In the genomic region with DNA sequence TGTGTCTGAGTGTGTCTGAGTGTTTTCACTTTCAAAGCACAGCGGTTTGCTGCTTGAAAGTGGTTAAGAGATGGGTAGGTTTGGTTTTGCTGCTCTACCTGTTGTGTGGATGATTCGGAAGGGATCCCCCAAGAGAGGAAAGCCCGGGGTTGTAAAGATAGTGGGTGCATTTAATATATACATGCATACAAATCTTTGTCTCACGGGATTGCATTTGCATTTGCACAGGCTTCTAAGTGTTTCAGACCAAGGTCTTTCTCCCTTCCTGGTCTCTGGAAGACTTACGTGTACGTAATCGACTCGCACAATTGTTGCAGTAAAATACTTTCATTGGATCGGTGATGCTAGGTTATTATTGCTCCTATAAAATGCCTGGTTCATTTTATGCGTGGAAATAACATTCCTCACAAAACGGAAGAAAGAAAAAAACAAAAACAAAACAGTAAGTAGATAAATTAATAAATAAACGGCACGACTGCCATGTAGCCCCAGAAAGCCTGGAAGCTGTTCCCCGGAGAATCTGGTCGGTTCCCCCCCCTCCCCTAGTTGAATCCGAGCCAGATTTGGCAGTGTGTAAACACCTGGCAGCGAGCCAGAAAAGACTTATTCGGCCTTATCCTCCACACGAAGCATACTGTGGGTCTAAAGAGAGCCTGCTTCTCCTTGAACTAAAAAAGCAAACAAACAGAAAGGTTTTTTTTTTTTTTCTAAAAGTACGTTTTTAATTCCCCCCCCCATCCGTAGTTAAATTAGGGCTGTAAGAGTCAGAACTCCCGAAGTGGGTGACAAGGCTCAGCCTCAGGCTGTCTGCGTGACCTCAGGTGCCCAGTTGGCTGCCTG, we compare ENCODE assay signal across 9 mouse cellular contexts. TPM values are rescaled to one million over a fixed set of nuclear protein-coding genes. Genes with fewer than 3 reads are reported as not detected.
DNase-seq lines count a peak whose midpoint lies in the region; ATAC-seq and TF ChIP-seq lines count a peak whose summit lies in the region.
"Had no signal": no experiment of that assay in that cellular context is flagged by ENCODE, and none has a peak within 500 bp of the region (broad histone marks: within the 10 kb centered on the region; RNA-seq: fewer than 3 reads in every experiment).

No protein-coding gene starts in this region.

- no peaks in the 10 kb centered on the region for H3K9me3 ChIP-seq in heart, embryonic 12.5 days (replicated peaks)
- H3K9me3 ChIP-seq in kidney, postnatal 0 days (replicated peaks; ENCODE audit: low read length): no peaks in the 10 kb centered on the region

- TF ChIP-seq CTCF in cortical plate, adult 2 months (IDR thresholded peaks at IDR 0.05; ENCODE audit: extremely low read depth, insufficient read depth, low read length): no peak
- TF ChIP-seq CTCF in kidney, postnatal 0 days (IDR thresholded peaks at IDR 0.05; ENCODE audit: low read depth): no peak

- H3K4me3 ChIP-seq in cortical plate, adult 2 months (ENCODE audit: insufficient read depth, low read length): peak overlapping the region; percentile 33
- peak overlapping the region; percentile 84 for H3K4me3 ChIP-seq in heart, embryonic 12.5 days
- peak overlapping the region; percentile 60 for H3K4me3 ChIP-seq in kidney, postnatal 0 days (replicated peaks; ENCODE audit: low read depth, low read length)

- no peak overlapping the region for H3K27ac ChIP-seq in cortical plate, adult 2 months (ENCODE audit: insufficient read depth, low read length)
- H3K27ac ChIP-seq in heart, embryonic 12.5 days (ENCODE audit: poor library complexity, severe bottlenecking): peak overlapping the region; percentile 58; the same call in 1 of the 2 replicates
- peak overlapping the region; percentile 84 for H3K27ac ChIP-seq in kidney, postnatal 0 days

- peak overlapping the region; percentile 84 for H3K9ac ChIP-seq in heart, embryonic 12.5 days
- peak overlapping the region; percentile 74 for H3K9ac ChIP-seq in kidney, postnatal 0 days (ENCODE audit: low read depth, low read length)

- peak overlapping the region; percentile 100 for H3K4me2 ChIP-seq in heart, embryonic 12.5 days
- H3K4me2 ChIP-seq in kidney, postnatal 0 days (ENCODE audit: low read length): peak overlapping the region; percentile 65

- WGBS in heart, embryonic 12.5 days: 8% methylated on average over 23 of the region's 23 CpGs
- WGBS in kidney, postnatal 0 days: 4% methylated on average over 23 of the region's 23 CpGs

- ATAC-seq in heart, embryonic 12.5 days (ENCODE audit: insufficient number of reproducible peaks, low FRiP score): no peak
- no peak; the same call in 1 of the 2 replicates for ATAC-seq in kidney, postnatal 0 days (replicated peaks; ENCODE audit: low FRiP score, low read depth)
- no peak for ATAC-seq in megakaryocyte progenitor cell, adult 5-6 weeks (replicated peaks; ENCODE audit: poor library complexity)

- no peaks in the 10 kb centered on the region; the same call in 1 of the 2 replicates for H3K4me1 ChIP-seq in cortical plate, adult 2 months (ENCODE audit: control insufficient read depth, insufficient read depth, low read length)
- H3K4me1 ChIP-seq in heart, embryonic 12.5 days (replicated peaks): peaks cover 15% of the 10 kb centered on the region
- peaks cover 7% of the 10 kb centered on the region; the same call in 1 of the 2 replicates for H3K4me1 ChIP-seq in kidney, postnatal 0 days (replicated peaks; ENCODE audit: insufficient read depth, low read length)

- DNase-seq in ovary, postnatal 14 days (ENCODE audit: low spot score): peak; percentile 46
- DNase-seq in ovary, adult 18-20 months (ENCODE audit: low spot score): no peak
- peak; percentile 77 for DNase-seq in kidney, postnatal 0 days (ENCODE audit: low spot score)
- peak; percentile 33 to 62 for DNase-seq in lung, postnatal 4 days
- DNase-seq in testis, postnatal 10 days (ENCODE audit: low spot score): peak; percentile 87

- H3K27me3 ChIP-seq in heart, embryonic 12.5 days (replicated peaks): peaks cover 3% of the 10 kb centered on the region; the same call in 1 of the 2 replicates
- H3K27me3 ChIP-seq in kidney, postnatal 0 days (ENCODE audit: insufficient read depth, low read length): no peaks in the 10 kb centered on the region
- H3K27me3 ChIP-seq: Patski had no signal

- no peak for TF ChIP-seq POLR2A in cortical plate, adult 2 months (IDR thresholded peaks at IDR 0.05; ENCODE audit: extremely low read depth, insufficient read depth, low read length)

- H3K36me3 ChIP-seq in heart, embryonic 12.5 days: no peaks in the 10 kb centered on the region
- H3K36me3 ChIP-seq in kidney, postnatal 0 days (ENCODE audit: insufficient read depth, low read length): no peaks in the 10 kb centered on the region

RNA-seq across cellular contexts. Expression of a gene that starts 2.7 kb away (rescaled TPM):
- 0.06 and 0.13 TPM in 2 replicates for polyA plus RNA-seq in cortical plate, adult 2 months (2012; rRNA removed)
- 1.1 TPM in 2 replicates for polyA plus RNA-seq in heart, embryonic 12.5 days (2016; fragmentation: Nextera tagmentation; extraction: Ambion mirVana)
- 1.5 and 1.7 TPM in 2 replicates for polyA plus RNA-seq in kidney, postnatal 0 days (2015; fragmentation: Nextera tagmentation; extraction: Ambion mirVana)
- total RNA-seq in megakaryocyte progenitor cell, adult 5-6 weeks (2015): not detected in 2 replicates
- not detected in 2 replicates for total RNA-seq in megakaryocyte progenitor cell, adult 5-6 weeks (2017)

Comparison
In these comparisons a context has a peak if more than half of its experiments do, and no peak if none do; other contexts are left out.
1. H3K4me3 ChIP-seq: peak in every context shown above with its lines; median percentile 84 in heart, embryonic 12.5 days; 60 in kidney, postnatal 0 days; 33 in cortical plate, adult 2 months.